Mouse (Mus musculus) frontal cortex, adult 2 months (tissue): ENCODE results near the gene Pcgf1. TPM values are rescaled to one million over a fixed set of nuclear protein-coding genes. Genes with fewer than 3 reads are reported as not detected.

Experiments
- DNase-seq, 2 experiments: peaks; one replicate each; pipeline ENCODE4 v3.0.0; 2022; ENCODE audit warnings: low spot score in 1 of 2; ENCODE audit errors: extremely low spot score in 1 of 2
- polyA plus RNA-seq: library from polyadenylated mRNA; depleted of rRNA; stranded (reverse); fragments of >200 nt; gene quantifications from 2 replicates; pipeline ENCODE4 v1.2.3, GENCODE M21; 2012

The Pcgf1 gene
- polyA plus RNA-seq, 1 experiment: 40.5 TPM

GRCm38 (mm10) chr6:83098411-83098810 lies 20.7 kb downstream of the Pcgf1 start:
- no peak for DNase-seq

GRCm38 (mm10) chr6:83101316-83101687 lies 23.6 kb downstream of the Pcgf1 start, which contains the start of the genes Ccdc142 and Gm42688:
Gene Ccdc142 (plus strand): TSS chr6:83101601.
Gene Gm42688 (plus strand): TSS chr6:83101617.
- DNase-seq: peak; percentile 88 to 93

GRCm38 (mm10) chr6:83101688-83102556 lies 24.3 kb downstream of the Pcgf1 start:
- DNase-seq: no peak

GRCm38 (mm10) chr6:83103130-83103650 lies 25.5 kb downstream of the Pcgf1 start:
- no peak for DNase-seq

- DNase-seq: no peak
These were observed 26.5 kb downstream of the Pcgf1 start for GRCm38 (mm10) chr6:83104158-83104557.

GRCm38 (mm10) chr6:83107566-83108400 lies 30.1 kb downstream of the Pcgf1 start:
- DNase-seq: peak in 1 of 2 experiments; percentile 75

- peak in 1 of 2 experiments; percentile 84 for DNase-seq
These were observed 31.3 kb downstream of the Pcgf1 start, which contains the start of gene Mrpl53 for GRCm38 (mm10) chr6:83108762-83109668. Gene Mrpl53 (plus strand): TSS chr6:83109040.

GRCm38 (mm10) chr6:83111510-83112136 lies 34.0 kb downstream of the Pcgf1 start:
- no peak for DNase-seq

GRCm38 (mm10) chr6:83115011-83115671 lies 37.5 kb downstream of the Pcgf1 start, which contains the start of gene Mogs:
Gene Mogs (plus strand): TSS chr6:83115496.
- DNase-seq: peak in 1 of 2 experiments; percentile 92

GRCm38 (mm10) chr6:83115682-83116372 lies 38.2 kb downstream of the Pcgf1 start:
- no peak for DNase-seq

GRCm38 (mm10) chr6:83116373-83117164 lies 38.9 kb downstream of the Pcgf1 start:
- DNase-seq: no peak

- DNase-seq: no peak
These were observed 39.4 kb downstream of the Pcgf1 start for GRCm38 (mm10) chr6:83117165-83117438.

- DNase-seq: no peak
These were observed 39.9 kb downstream of the Pcgf1 start for GRCm38 (mm10) chr6:83117616-83118015.

- no peak for DNase-seq
These were observed 40.7 kb downstream of the Pcgf1 start for GRCm38 (mm10) chr6:83118369-83118768.

- DNase-seq: no peak
These were observed 41.4 kb downstream of the Pcgf1 start for GRCm38 (mm10) chr6:83118825-83119733.

GRCm38 (mm10) chr6:83119734-83120051 lies 42.0 kb downstream of the Pcgf1 start:
- DNase-seq: no peak
